Mouse (Mus musculus): ENCODE data around the gene Syndig1l. TPM values are rescaled to one million over a fixed set of nuclear protein-coding genes. Genes with fewer than 3 reads are reported as not detected.

Gene Syndig1l
- polyA plus RNA-seq, 1 experiment from 2014 or later = not detected

DNA sequence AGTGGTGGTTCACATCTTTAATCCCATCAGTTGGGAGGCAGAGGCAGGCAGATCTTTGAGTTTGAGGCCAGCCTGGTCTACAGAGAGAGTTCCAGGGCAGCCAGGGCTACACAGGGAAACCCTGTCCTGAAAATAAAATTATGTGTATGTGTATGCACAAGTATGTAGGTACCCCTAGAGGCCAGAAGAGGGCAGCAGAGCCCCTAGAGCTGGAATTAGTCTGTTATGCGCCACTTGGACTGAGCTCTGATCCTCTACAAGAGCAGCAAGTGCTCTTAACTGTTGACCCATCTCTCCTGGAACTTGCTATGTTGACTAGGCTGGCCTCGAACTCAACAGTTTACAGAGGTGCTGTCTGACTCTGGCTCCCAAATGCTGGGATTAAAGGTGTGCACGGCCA is 28.1 kb downstream of the Syndig1l start:
- Histone ChIP-seq H3K9ac (no peak overlapping the region), H3K4me1 (no peaks in the 10 kb centered on the region), H3K9me3 (replicated peaks) (no peaks in the 10 kb centered on the region), H3K4me2 (no peak overlapping the region), H3K27me3 (replicated peaks) (peaks cover 29% of the 10 kb centered on the region), H3K27ac (no peak overlapping the region), H3K36me3 (no peaks in the 10 kb centered on the region), H3K4me3 (no peak overlapping the region)
- ATAC-seq = no peak
- 65% methylated on average over 3 of the region's 3 CpGs for WGBS (ENCODE audit: insufficient replicate concordance)

DNA sequence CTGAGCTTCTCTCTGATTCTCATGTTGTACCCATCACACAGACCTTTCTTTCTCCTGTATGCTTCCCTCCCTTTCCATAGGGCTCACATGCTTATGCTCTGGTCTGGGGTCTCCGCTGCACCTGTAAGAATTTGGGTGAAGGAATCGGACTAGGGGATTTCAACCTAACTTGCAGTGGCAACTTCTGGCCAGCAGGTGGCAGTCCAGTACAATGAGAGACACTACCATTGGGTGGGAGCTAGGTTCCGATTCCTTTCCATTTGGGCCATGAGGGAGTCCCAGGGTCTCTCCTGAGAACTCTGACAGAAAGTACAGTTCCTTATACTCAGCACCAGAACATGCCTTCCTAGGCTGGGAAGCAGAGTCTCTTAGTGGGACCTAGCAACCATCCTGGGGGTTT is 44.7 kb downstream of the Syndig1l start:
- 27% methylated on average over 3 of the region's 3 CpGs for WGBS (ENCODE audit: insufficient replicate concordance)
- Histone ChIP-seq H3K4me2 (no peak overlapping the region), H3K4me1 (peaks cover 8% of the 10 kb centered on the region), H3K27ac (no peak overlapping the region), H3K9me3 (replicated peaks) (no peaks in the 10 kb centered on the region), H3K9ac (no peak overlapping the region), H3K27me3 (replicated peaks) (peaks cover 24% of the 10 kb centered on the region), H3K36me3 (no peaks in the 10 kb centered on the region), H3K4me3 (no peak overlapping the region)
- no peak for ATAC-seq

DNA sequence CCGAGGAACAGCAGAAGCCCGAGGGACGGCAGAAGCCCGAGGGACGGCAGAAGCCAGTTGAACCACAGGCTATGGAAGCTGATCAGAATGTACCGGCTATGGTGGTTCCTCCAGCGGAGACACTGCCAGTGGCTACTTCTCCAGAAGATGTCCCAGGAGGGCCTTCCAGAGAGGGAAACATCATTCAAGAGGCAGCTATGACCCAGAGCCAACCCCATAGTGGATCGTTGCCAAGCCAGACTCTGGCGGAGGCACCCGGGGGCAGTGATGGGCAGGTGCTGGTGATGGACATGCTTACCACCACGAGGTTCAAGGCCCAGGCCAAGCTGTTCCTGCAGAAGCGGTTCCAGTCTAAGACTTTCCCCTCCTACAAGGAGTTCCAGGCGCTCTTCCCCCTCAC is 48.4 kb downstream of the Syndig1l start:
- H3K27ac ChIP-seq = no peak overlapping the region
- 80% methylated on average over 13 of the region's 13 CpGs for WGBS (ENCODE audit: insufficient replicate concordance)
- H3K27me3 ChIP-seq (replicated peaks) = peaks cover 25% of the 10 kb centered on the region
- no peak for ATAC-seq
- no peak overlapping the region for H3K9ac ChIP-seq
- H3K4me2 ChIP-seq = no peak overlapping the region
- no peaks in the 10 kb centered on the region for H3K9me3 ChIP-seq (replicated peaks)
- H3K4me1 ChIP-seq = peaks cover 8% of the 10 kb centered on the region
- no peaks in the 10 kb centered on the region for H3K36me3 ChIP-seq
- no peak overlapping the region for H3K4me3 ChIP-seq

GRCm38 (mm10) chr12:84640654-84641053 is 58.0 kb downstream of the Syndig1l start, which contains the start of gene Vrtn:
Gene Vrtn (plus strand): TSS chr12:84641019.
- Histone ChIP-seq H3K27ac (no peak within 1 kb of the TSS), H3K36me3 (no peaks in the 10 kb centered on the region), H3K27me3 (replicated peaks) (peaks cover 61% of the 10 kb centered on the region), H3K9me3 (replicated peaks) (no peaks in the 10 kb centered on the region), H3K9ac (no peak within 1 kb of the TSS), H3K4me2 (peak within 1 kb of the TSS; percentile 14; the same call in 1 of the 2 replicates), H3K4me3 (no peak within 1 kb of the TSS), H3K4me1 (no peaks in the 10 kb centered on the region; the same call in 1 of the 2 replicates)
- 3% methylated on average over 9 of the region's 9 CpGs for WGBS (ENCODE audit: insufficient replicate concordance)
- no peak for ATAC-seq

GRCm38 (mm10) chr12:84640253-84640652 is 58.4 kb downstream of the Syndig1l start:
- ATAC-seq = no peak
- H3K9me3 ChIP-seq (replicated peaks) = no peaks in the 10 kb centered on the region
- no peak overlapping the region for H3K4me3 ChIP-seq
- peaks cover 59% of the 10 kb centered on the region for H3K27me3 ChIP-seq (replicated peaks)
- H3K36me3 ChIP-seq = no peaks in the 10 kb centered on the region
- 14% methylated on average over 6 of the region's 6 CpGs for WGBS (ENCODE audit: insufficient replicate concordance)
- no peak overlapping the region for H3K27ac ChIP-seq
- no peak overlapping the region for H3K4me2 ChIP-seq
- H3K9ac ChIP-seq = no peak overlapping the region
- no peaks in the 10 kb centered on the region; the same call in 1 of the 2 replicates for H3K4me1 ChIP-seq

- no peaks in the 10 kb centered on the region for H3K4me1 ChIP-seq
- no peak for ATAC-seq
- no peaks in the 10 kb centered on the region for H3K9me3 ChIP-seq (replicated peaks)
- H3K4me3 ChIP-seq = no peak overlapping the region
- no peaks in the 10 kb centered on the region for H3K36me3 ChIP-seq
- H3K27ac ChIP-seq = no peak overlapping the region
- H3K9ac ChIP-seq = no peak overlapping the region
- H3K27me3 ChIP-seq (replicated peaks) = peaks cover 24% of the 10 kb centered on the region; the same call in 1 of the 2 replicates
- 44% methylated on average over 3 of the region's 3 CpGs for WGBS (ENCODE audit: insufficient replicate concordance)
- no peak overlapping the region for H3K4me2 ChIP-seq
These were observed 66.8 kb downstream of the Syndig1l start for GRCm38 (mm10) chr12:84631867-84632266.

Other genes starting within 250 kb of the Syndig1l start
- 17.4 and 17.9 TPM in 2 replicates for gene Aldh6a1, start 247.8 kb downstream of the Syndig1l start, polyA plus RNA-seq (2016; fragmentation: Nextera tagmentation; extraction: Ambion mirVana)
- 15.3 and 15.5 TPM in 2 replicates for gene Lin52, start 247.4 kb downstream of the Syndig1l start, polyA plus RNA-seq (2016; fragmentation: Nextera tagmentation; extraction: Ambion mirVana)
- not detected in 2 replicates for gene Vsx2, start 129.1 kb downstream of the Syndig1l start, polyA plus RNA-seq (2016; fragmentation: Nextera tagmentation; extraction: Ambion mirVana)
- 5.6 and 5.9 TPM in 2 replicates for gene Abcd4, start 81.4 kb downstream of the Syndig1l start, polyA plus RNA-seq (2016; fragmentation: Nextera tagmentation; extraction: Ambion mirVana)
- not detected in 2 replicates for gene Vrtn, start 57.8 kb downstream of the Syndig1l start, polyA plus RNA-seq (2016; fragmentation: Nextera tagmentation; extraction: Ambion mirVana)
- gene Npc2, start 74.3 kb upstream of the Syndig1l start, polyA plus RNA-seq (2016; fragmentation: Nextera tagmentation; extraction: Ambion mirVana) = 23.6 and 24.0 TPM in 2 replicates
- gene Isca2, start 74.4 kb upstream of the Syndig1l start, polyA plus RNA-seq (2016; fragmentation: Nextera tagmentation; extraction: Ambion mirVana) = 116 and 123 TPM in 2 replicates
- gene Ltbp2, start 177.7 kb upstream of the Syndig1l start, polyA plus RNA-seq (2016; fragmentation: Nextera tagmentation; extraction: Ambion mirVana) = 0.39 and 0.42 TPM in 2 replicates

Measured in liver, embryonic 12.5 days (tissue).